Mouse (Mus musculus) E14TG2a.4 (cell line): ENCODE results near the gene Farsa.

Source experiments
- CTCF ChIP-seq: conservative IDR thresholded peaks from 2 replicates; pipeline ENCODE4 v1.5.1; 2014; ENCODE audit warnings: low read length
- NANOG ChIP-seq: IDR thresholded peaks from 2 replicates; pipeline ENCODE4 v1.6.1; 2014; ENCODE audit warnings: borderline replicate concordance, low read length, mixed read lengths
- POU5F1 ChIP-seq: IDR thresholded peaks from 2 replicates; pipeline ENCODE4 v1.6.1; 2014; ENCODE audit warnings: low read length, borderline replicate concordance

DNA sequence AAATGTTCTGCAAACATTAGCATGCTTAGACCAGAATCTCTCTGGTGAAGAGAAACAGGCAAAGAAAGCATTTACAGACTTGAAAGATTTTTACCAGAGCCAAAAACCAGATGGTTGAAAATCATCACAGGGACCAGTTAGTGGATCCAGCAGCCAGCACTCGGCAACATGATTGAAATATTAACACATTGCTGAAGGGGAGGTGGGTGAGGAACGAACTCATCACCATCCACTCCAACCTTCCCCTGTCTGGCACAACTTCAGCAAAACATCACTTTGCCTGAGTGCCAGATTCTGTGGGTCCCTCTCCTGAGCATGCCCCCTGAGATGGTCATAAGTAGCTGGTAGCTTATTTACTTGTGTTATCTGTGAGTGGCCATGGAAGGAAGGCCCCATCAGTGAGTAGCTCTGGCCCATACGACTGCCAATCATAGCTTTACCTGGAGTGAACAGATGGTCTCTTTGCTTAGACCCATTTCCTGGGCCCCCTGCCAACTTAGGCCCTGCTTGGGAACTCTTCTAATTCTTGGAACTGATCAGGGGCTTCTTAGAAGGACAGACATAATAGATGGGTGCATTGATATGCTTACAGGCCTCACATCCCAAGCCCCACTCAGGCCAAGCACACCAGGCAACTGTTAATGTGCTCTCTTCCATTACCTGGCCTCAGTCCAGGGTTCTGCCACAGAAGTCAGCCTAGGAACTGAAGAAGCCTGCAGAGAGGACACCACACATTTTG is 20.7 kb downstream of the Farsa start:
- TF ChIP-seq CTCF (no peak), POU5F1 (no peak), NANOG (no peak)
